In genomic region chr11:90417011-90417410, GRCm38 (mm10) we compare ENCODE assay signal across 13 mouse cellular contexts. TPM values are rescaled to one million over a fixed set of nuclear protein-coding genes. Genes with fewer than 3 reads are reported as not detected.
A peak's percentile ranks its signal among the peaks of the same experiment; 100 is the strongest.
DNase-seq lines count a peak whose midpoint lies in the region; ATAC-seq lines count a peak whose summit lies in the region.
"Had no signal": no experiment of that assay in that cellular context is flagged by ENCODE, and none has a peak within 500 bp of the region (broad histone marks: within the 10 kb centered on the region; RNA-seq: fewer than 3 reads in every experiment).

No protein-coding gene starts in this region.

- no peak overlapping the region for H3K27ac ChIP-seq in neural tube, embryonic 15.5 days (replicated peaks)
- H3K27ac ChIP-seq: embryonic facial prominence, embryonic 12.5 days; liver, embryonic 14.5 days had no signal

- no peak overlapping the region for H3K4me3 ChIP-seq in neural tube, embryonic 15.5 days (replicated peaks)

- no peaks in the 10 kb centered on the region for H3K36me3 ChIP-seq in neural tube, embryonic 15.5 days
- H3K36me3 ChIP-seq: embryonic facial prominence, embryonic 12.5 days had no signal

- H3K9ac ChIP-seq in neural tube, embryonic 15.5 days (replicated peaks): no peak overlapping the region
- H3K9ac ChIP-seq: embryonic facial prominence, embryonic 12.5 days; liver, embryonic 14.5 days had no signal

- H3K9me3 ChIP-seq in neural tube, embryonic 15.5 days (replicated peaks): no peaks in the 10 kb centered on the region
- H3K9me3 ChIP-seq: embryonic facial prominence, embryonic 12.5 days had no signal

- no peak for ATAC-seq in neural tube, embryonic 15.5 days (ENCODE audit: low FRiP score)

- peak; percentile 91 for DNase-seq in heart, adult 11 months
- no peak for DNase-seq in heart, adult 9 months (ENCODE audit: low spot score in 2 of 2)
- peak; percentile 10 to 39 for DNase-seq in left cerebral cortex, postnatal 25 days (ENCODE audit: low spot score in 2 of 2)
- no peak for DNase-seq in left cerebral cortex, postnatal 10 days (ENCODE audit: extremely low spot score in 1 of 2, low spot score in 2 of 2)
- peak; percentile 39 for DNase-seq in right cerebral cortex, adult 18-20 months
- no peak for DNase-seq in right cerebral cortex, postnatal 14 days
- no peak for DNase-seq in urinary bladder, adult 2 months (ENCODE audit: low spot score)
- DNase-seq: adrenal gland, adult 8-10 months; kidney, adult 9 months had no signal

- intact Hi-C loops in left cerebral cortex, postnatal 25 days (cut with DNase I): loop anchor here (5.0 kb wide), 4 partner anchors 35 to 200 kb away; no protein-coding TSS in a partner anchor
- intact Hi-C loops in left cerebral cortex, postnatal 10 days (cut with DNase I): loop anchor here (2.0 kb wide), 1 partner anchor 26 kb away; the partner anchor contains the start of gene Hlf

- peaks cover 14% of the 10 kb centered on the region for H3K4me1 ChIP-seq in neural tube, embryonic 15.5 days

- peaks cover 8% of the 10 kb centered on the region for H3K27me3 ChIP-seq in neural tube, embryonic 15.5 days (replicated peaks)

- 70% methylated on average over 5 of the region's 5 CpGs for WGBS in neural tube, embryonic 15.5 days

- peak overlapping the region; percentile 76; the same call in 1 of the 2 replicates for H3K4me2 ChIP-seq in neural tube, embryonic 15.5 days

RNA-seq across cellular contexts. Expression of gene Hlf, which starts 26.3 kb away (rescaled TPM):
- 100 to 1,000 TPM; 112 to 117 TPM for total RNA-seq in left cerebral cortex, postnatal 25 days (2021)
- total RNA-seq in left cerebral cortex, postnatal 10 days (2021): 10 to 100 TPM; 49.4 to 49.5 TPM
- 2.6 and 3.2 TPM in 2 replicates for polyA plus RNA-seq in neural tube, embryonic 15.5 days (2015; fragmentation: Nextera tagmentation; extraction: Ambion mirVana)
- 33.1 and 35.4 TPM in 2 replicates for polyA plus RNA-seq in urinary bladder, adult 2 months (2012; rRNA removed)
- total RNA-seq: neutrophil, adult 5-6 weeks had no signal

Comparison
In these comparisons a context has a peak if more than half of its experiments do, and no peak if none do; other contexts are left out.
1. DNase-seq: peak in heart, adult 11 months (single experiment), left cerebral cortex, postnatal 25 days (2 of 2) and right cerebral cortex, adult 18-20 months (single experiment); none in heart, adult 9 months (0 of 2), left cerebral cortex, postnatal 10 days (0 of 2), right cerebral cortex, postnatal 14 days (single experiment) and urinary bladder, adult 2 months (single experiment).